Mouse (Mus musculus) embryonic facial prominence, embryonic 12.5 days (tissue): Measurements from ENCODE around the gene Nlrp6. TPM values are rescaled to one million over a fixed set of nuclear protein-coding genes. Genes with fewer than 3 reads are reported as not detected.
A peak's percentile ranks its signal among the peaks of the same experiment; 100 is the strongest.

Experiments used
- ATAC-seq: fragments of 200-750 bp; cut with Nextera tagmentation; 2 replicates; pipeline ENCODE4 v1.8.0; 2017; ENCODE audit not compliant: insufficient number of reproducible peaks, insufficient read depth, low FRiP score, low TSS enrichment
- H3K27ac ChIP-seq: fragments of 300-500 bp; sonication (generic); 2 replicates; pipeline ENCODE4 v1.5.1; 2016; ENCODE audit warnings: mild to moderate bottlenecking
- H3K27me3 ChIP-seq: fragments of 300-500 bp; sonication (generic); 2 replicates; pipeline ENCODE4 v1.6.1; 2016; ENCODE audit warnings: mild to moderate bottlenecking, moderate library complexity
- H3K36me3 ChIP-seq: fragments of 300-500 bp; sonication (generic); 2 replicates; pipeline ENCODE4 v1.6.1; 2016; ENCODE audit warnings: mild to moderate bottlenecking
- H3K4me1 ChIP-seq: fragments of 300-500 bp; sonication (generic); 2 replicates; pipeline ENCODE4 v1.6.1; 2016
- H3K4me2 ChIP-seq: fragments of 300-500 bp; sonication (generic); replicated peaks from 2 replicates; pipeline ENCODE4 v1.6.1; 2016; ENCODE audit warnings: mild to moderate bottlenecking, moderate library complexity
- H3K4me3 ChIP-seq: fragments of 300-500 bp; sonication (generic); 2 replicates; pipeline ENCODE4 v1.5.1; 2016; ENCODE audit warnings: mild to moderate bottlenecking
- H3K9ac ChIP-seq: fragments of 300-500 bp; sonication (generic); 2 replicates; pipeline ENCODE4 v1.6.1; 2016; ENCODE audit warnings: mild to moderate bottlenecking, moderate library complexity
- H3K9me3 ChIP-seq: fragments of 300-500 bp; sonication (generic); 2 replicates; pipeline ENCODE4 v1.6.1; 2016; ENCODE audit warnings: mild to moderate bottlenecking, moderate library complexity
- WGBS: fragments of 180-500 bp; shearing (Covaris S2); methylation state at CpG from one replicate; pipeline ENCODE4 v1.1.7; 2016; 5-methylcytosine and 5-hydroxymethylcytosine counted together
- polyA plus RNA-seq: library from polyadenylated mRNA; unstranded; fragments of >200 nt; fragmentation: Nextera tagmentation; extraction: Ambion mirVana; gene quantifications from 2 replicates; pipeline ENCODE4 v1.2.1, GENCODE M21; 2016

The Nlrp6 gene
- polyA plus RNA-seq, 1 experiment from 2014 or later, result 0.13 TPM

DNA sequence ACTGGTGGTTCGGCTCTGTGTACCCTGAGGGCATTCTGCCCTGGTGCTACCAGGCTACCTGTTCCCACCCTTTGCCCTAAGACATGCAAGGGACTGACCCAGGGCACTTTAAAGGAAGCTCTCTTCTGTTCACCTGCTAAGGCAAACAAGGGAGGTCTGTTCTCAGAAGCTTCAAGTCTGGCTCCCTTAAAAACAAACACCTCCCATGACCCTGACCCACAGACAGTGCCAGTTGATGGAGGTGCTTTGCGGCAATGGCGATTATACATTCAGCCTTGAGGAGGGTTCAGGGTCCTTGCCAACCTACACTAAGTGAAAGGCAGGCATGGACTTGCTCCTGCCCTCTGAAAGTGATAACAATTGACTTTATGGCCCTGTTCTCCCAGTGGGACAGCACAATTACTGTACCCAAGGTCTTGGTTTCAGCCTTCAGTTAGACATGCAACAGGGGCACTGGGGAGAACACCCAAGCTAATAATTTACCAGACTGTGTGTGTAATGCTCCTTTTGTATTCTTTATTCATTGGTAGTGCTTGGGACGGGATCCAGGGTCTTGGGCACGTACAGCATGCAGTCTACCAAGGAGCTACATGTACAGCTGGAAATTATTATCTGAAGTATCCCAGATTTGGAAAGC, 7.7 kb upstream of the Nlrp6 start:
- Histone ChIP-seq H3K4me2 (no peak overlapping the region), H3K4me3 (no peak overlapping the region), H3K27me3 (no peaks in the 10 kb centered on the region), H3K9me3 (no peaks in the 10 kb centered on the region), H3K9ac (no peak overlapping the region), H3K4me1 (no peaks in the 10 kb centered on the region; the same call in 1 of the 2 replicates), H3K36me3 (no peaks in the 10 kb centered on the region), H3K27ac (no peak overlapping the region)
- ATAC-seq, result no peak
- 58% methylated on average over 5 of the region's 5 CpGs for WGBS

DNA sequence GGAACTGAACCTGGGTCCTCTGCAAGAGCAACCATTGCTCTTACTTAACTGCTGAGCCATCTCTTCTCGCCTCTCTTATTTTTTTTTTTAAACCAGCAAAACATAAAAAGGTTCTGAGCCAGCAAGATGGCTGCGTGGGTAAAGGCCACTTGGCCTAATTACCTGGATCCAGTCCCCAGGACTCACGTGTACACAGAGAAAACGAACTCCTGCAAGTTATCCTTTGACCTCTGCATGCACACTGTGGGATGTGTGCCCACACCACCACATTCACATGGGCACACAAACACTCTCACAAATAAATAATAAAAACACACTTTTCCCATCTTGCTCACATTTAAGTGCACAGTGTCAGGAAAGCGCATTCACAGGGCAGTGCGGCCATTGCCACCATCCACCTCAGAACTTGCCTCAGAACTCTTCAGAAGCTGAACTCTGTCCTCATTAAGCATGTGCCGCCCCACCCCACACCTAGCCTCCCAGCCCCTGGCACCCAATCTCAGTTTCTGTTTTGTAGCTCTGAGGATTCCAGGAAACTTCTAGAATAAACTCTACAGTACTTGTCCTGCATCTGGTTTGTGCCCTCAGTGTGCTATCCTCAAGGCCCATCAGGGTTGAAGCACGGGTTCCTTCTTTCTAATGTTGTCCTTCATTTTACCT, 6.5 kb upstream of the Nlrp6 start:
- WGBS, result 80% methylated on average over 8 of the region's 8 CpGs
- H3K36me3 ChIP-seq, result no peaks in the 10 kb centered on the region
- no peak for ATAC-seq
- H3K9me3 ChIP-seq, result no peaks in the 10 kb centered on the region
- no peak overlapping the region for H3K27ac ChIP-seq
- H3K4me1 ChIP-seq, result no peaks in the 10 kb centered on the region
- peaks cover 7% of the 10 kb centered on the region for H3K27me3 ChIP-seq
- H3K4me2 ChIP-seq, result no peak overlapping the region
- H3K9ac ChIP-seq, result no peak overlapping the region
- no peak overlapping the region for H3K4me3 ChIP-seq

GRCm38 (mm10) chr7:140919911-140920310, 791 bp upstream of the Nlrp6 start:
- 64% methylated on average over 4 of the region's 4 CpGs for WGBS
- Histone ChIP-seq H3K4me1 (peaks cover 8% of the 10 kb centered on the region), H3K27ac (no peak overlapping the region), H3K36me3 (no peaks in the 10 kb centered on the region), H3K4me2 (no peak overlapping the region), H3K27me3 (peaks cover 64% of the 10 kb centered on the region), H3K9ac (no peak overlapping the region), H3K4me3 (no peak overlapping the region), H3K9me3 (no peaks in the 10 kb centered on the region)
- no peak for ATAC-seq

- Histone ChIP-seq H3K36me3 (no peaks in the 10 kb centered on the region), H3K9ac (no peak overlapping the region), H3K27me3 (peaks cover 71% of the 10 kb centered on the region), H3K27ac (no peak overlapping the region), H3K9me3 (no peaks in the 10 kb centered on the region), H3K4me1 (peaks cover 8% of the 10 kb centered on the region), H3K4me2 (0 out of 2 replicates have a peak overlapping the region, but pooled peaks have one; percentile 61), H3K4me3 (no peak overlapping the region)
- 26% methylated on average over 22 of the region's 22 CpGs for WGBS
- ATAC-seq, result 0 out of 2 replicates have a peak, but pooled peaks have one; percentile 10
Measured at GRCm38 (mm10) chr7:140921225-140921975, 698 bp downstream of the Nlrp6 start.

DNA sequence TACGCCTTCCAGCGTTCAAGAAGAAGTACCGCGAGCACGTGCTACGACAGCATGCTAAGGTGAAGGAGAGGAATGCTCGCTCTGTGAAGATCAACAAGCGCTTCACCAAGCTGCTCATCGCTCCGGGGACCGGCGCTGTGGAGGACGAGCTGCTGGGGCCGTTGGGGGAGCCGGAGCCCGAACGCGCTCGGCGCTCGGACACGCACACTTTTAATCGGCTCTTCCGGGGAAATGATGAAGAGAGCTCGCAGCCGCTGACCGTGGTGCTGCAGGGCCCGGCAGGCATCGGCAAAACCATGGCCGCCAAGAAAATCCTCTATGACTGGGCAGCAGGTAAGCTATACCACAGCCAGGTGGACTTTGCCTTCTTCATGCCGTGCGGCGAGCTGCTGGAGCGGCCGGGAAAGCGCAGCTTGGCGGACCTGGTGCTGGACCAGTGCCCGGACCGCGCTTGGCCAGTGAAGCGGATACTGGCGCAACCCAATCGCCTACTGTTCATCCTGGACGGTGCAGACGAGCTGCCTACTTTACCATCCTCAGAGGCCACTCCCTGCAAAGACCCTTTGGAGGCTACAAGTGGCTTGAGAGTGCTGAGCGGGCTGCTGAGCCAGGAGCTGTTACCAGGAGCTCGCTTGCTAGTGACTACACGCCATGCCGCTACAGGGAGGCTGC, 1.8 kb downstream of the Nlrp6 start:
- Histone ChIP-seq H3K27ac (no peak overlapping the region), H3K36me3 (no peaks in the 10 kb centered on the region), H3K9me3 (no peaks in the 10 kb centered on the region), H3K9ac (peak overlapping the region; percentile 6; the same call in 1 of the 2 replicates), H3K4me3 (peak overlapping the region; percentile 33), H3K27me3 (peaks cover 74% of the 10 kb centered on the region), H3K4me2 (peak overlapping the region; percentile 61), H3K4me1 (peaks cover 8% of the 10 kb centered on the region)
- ATAC-seq, result peak; percentile 44; the same call in 1 of the 2 replicates
- under 1% methylated on average over 49 of the region's 49 CpGs for WGBS

DNA sequence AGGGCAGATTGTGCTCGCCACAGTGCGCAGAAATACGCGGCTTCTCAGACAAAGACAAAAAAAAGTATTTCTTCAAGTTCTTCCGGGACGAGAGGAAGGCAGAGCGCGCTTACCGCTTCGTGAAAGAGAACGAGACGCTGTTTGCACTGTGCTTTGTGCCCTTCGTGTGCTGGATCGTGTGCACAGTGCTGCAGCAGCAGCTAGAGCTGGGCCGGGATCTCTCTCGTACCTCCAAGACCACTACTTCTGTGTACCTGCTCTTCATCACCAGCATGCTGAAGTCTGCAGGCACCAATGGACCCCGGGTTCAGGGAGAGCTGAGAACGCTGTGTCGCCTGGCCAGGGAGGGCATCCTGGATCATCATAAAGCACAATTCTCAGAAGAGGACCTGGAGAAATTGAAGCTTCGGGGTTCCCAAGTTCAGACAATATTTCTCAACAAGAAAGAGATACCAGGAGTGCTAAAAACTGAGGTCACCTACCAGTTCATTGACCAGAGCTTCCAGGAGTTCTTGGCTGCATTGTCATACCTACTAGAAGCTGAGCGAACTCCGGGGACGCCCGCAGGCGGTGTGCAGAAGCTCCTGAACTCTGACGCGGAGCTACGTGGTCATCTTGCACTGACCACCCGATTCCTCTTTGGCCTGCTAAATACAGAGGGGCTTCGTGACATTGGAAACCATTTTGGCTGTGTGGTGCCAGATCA, 2.5 kb downstream of the Nlrp6 start:
- ATAC-seq, result no peak
- H3K9ac ChIP-seq, result no peak overlapping the region; the same call in 1 of the 2 replicates
- peaks cover 8% of the 10 kb centered on the region for H3K4me1 ChIP-seq
- peaks cover 73% of the 10 kb centered on the region for H3K27me3 ChIP-seq
- no peaks in the 10 kb centered on the region for H3K36me3 ChIP-seq
- no peak overlapping the region for H3K27ac ChIP-seq
- 20% methylated on average over 30 of the region's 30 CpGs for WGBS
- H3K4me2 ChIP-seq, result peak overlapping the region; percentile 61
- H3K9me3 ChIP-seq, result no peaks in the 10 kb centered on the region
- peak overlapping the region; percentile 33 for H3K4me3 ChIP-seq

- ATAC-seq, result no peak
- H3K4me3 ChIP-seq, result no peak overlapping the region
- no peak overlapping the region for H3K9ac ChIP-seq
- H3K36me3 ChIP-seq, result no peaks in the 10 kb centered on the region
- H3K9me3 ChIP-seq, result no peaks in the 10 kb centered on the region
- H3K4me2 ChIP-seq, result no peak overlapping the region
- 82% methylated on average over 6 of the region's 6 CpGs for WGBS
- peaks cover 7% of the 10 kb centered on the region for H3K4me1 ChIP-seq
- peaks cover 36% of the 10 kb centered on the region for H3K27me3 ChIP-seq
- no peak overlapping the region for H3K27ac ChIP-seq
Measured at GRCm38 (mm10) chr7:140927181-140927580, 6.5 kb downstream of the Nlrp6 start.

GRCm38 (mm10) chr7:140938436-140938835, 17.7 kb downstream of the Nlrp6 start:
- H3K4me1 ChIP-seq, result peaks cover 23% of the 10 kb centered on the region
- no peak overlapping the region for H3K4me2 ChIP-seq
- 49% methylated on average over 3 of the region's 3 CpGs for WGBS
- H3K9ac ChIP-seq, result no peak overlapping the region
- H3K4me3 ChIP-seq, result no peak overlapping the region
- H3K9me3 ChIP-seq, result no peaks in the 10 kb centered on the region
- ATAC-seq, result no peak
- no peaks in the 10 kb centered on the region for H3K36me3 ChIP-seq
- no peaks in the 10 kb centered on the region for H3K27me3 ChIP-seq
- H3K27ac ChIP-seq, result no peak overlapping the region

- no peaks in the 10 kb centered on the region for H3K9me3 ChIP-seq
- H3K4me2 ChIP-seq, result no peak overlapping the region
- 26% methylated on average over 2 of the region's 2 CpGs for WGBS
- H3K36me3 ChIP-seq, result no peaks in the 10 kb centered on the region
- H3K9ac ChIP-seq, result no peak overlapping the region
- H3K4me3 ChIP-seq, result no peak overlapping the region
- ATAC-seq, result no peak
- H3K27ac ChIP-seq, result no peak overlapping the region
- peaks cover 23% of the 10 kb centered on the region for H3K4me1 ChIP-seq
- H3K27me3 ChIP-seq, result no peaks in the 10 kb centered on the region
Measured at GRCm38 (mm10) chr7:140938896-140939295, 18.2 kb downstream of the Nlrp6 start.

- WGBS, result 5% methylated on average over 7 of the region's 8 CpGs
- H3K4me2 ChIP-seq, result peak overlapping the region; percentile 29
- no peak overlapping the region; the same call in 1 of the 2 replicates for H3K9ac ChIP-seq
- no peak overlapping the region for H3K4me3 ChIP-seq
- H3K27ac ChIP-seq, result peak overlapping the region; percentile 64
- H3K4me1 ChIP-seq, result peaks cover 23% of the 10 kb centered on the region
- peaks cover under 1% of the 10 kb centered on the region; the same call in 1 of the 2 replicates for H3K36me3 ChIP-seq
- H3K9me3 ChIP-seq, result no peaks in the 10 kb centered on the region
- H3K27me3 ChIP-seq, result no peaks in the 10 kb centered on the region
- ATAC-seq, result peak; percentile 55; the same call in 1 of the 2 replicates
Measured at GRCm38 (mm10) chr7:140939669-140940171, 19.0 kb downstream of the Nlrp6 start.
